Mouse (Mus musculus) stomach, embryonic 14.5 days (tissue): ENCODE measurements around the gene Apoe. TPM values are rescaled to one million over a fixed set of nuclear protein-coding genes. Genes with fewer than 3 reads are reported as not detected.

Experiments
- ATAC-seq: fragments of 200-750 bp; cut with Nextera tagmentation; 2 replicates; pipeline ENCODE4 v1.8.0; 2017; ENCODE audit warnings: low read depth, moderate TSS enrichment; ENCODE audit not compliant: insufficient number of reproducible peaks, insufficient read depth, low FRiP score
- H3K27ac ChIP-seq: fragments of 300-500 bp; sonication (generic); 2 replicates; pipeline ENCODE4 v1.5.1; 2014; ENCODE audit warnings: mild to moderate bottlenecking, low read length, moderate library complexity, mixed read lengths
- H3K27me3 ChIP-seq: fragments of 300-500 bp; sonication (generic); 2 replicates; pipeline ENCODE4 v1.6.1; 2014; ENCODE audit warnings: low read length, control low read depth, mixed read lengths; ENCODE audit not compliant: control insufficient read depth, insufficient read depth
- H3K36me3 ChIP-seq: fragments of 300-500 bp; sonication (generic); 2 replicates; pipeline ENCODE4 v1.6.1; 2014; ENCODE audit warnings: mild to moderate bottlenecking, control low read depth, low read length, moderate library complexity, mixed read lengths; ENCODE audit not compliant: control insufficient read depth, insufficient read depth
- H3K4me1 ChIP-seq: fragments of 300-500 bp; sonication (generic); 2 replicates; pipeline ENCODE4 v1.6.1; 2014; ENCODE audit warnings: low read length, control low read depth, mixed read lengths; ENCODE audit not compliant: control insufficient read depth, insufficient read depth
- H3K4me2 ChIP-seq: fragments of 300-500 bp; sonication (generic); replicated peaks from 2 replicates; pipeline ENCODE4 v1.6.1; 2014; ENCODE audit warnings: low read depth, low read length, control low read depth
- H3K4me3 ChIP-seq: fragments of 300-500 bp; sonication (generic); 2 replicates; pipeline ENCODE4 v1.5.1; 2014; ENCODE audit warnings: low read depth, low read length, control low read depth
- H3K9ac ChIP-seq: fragments of 300-500 bp; sonication (generic); replicated peaks from 2 replicates; pipeline ENCODE4 v1.6.1; 2014; ENCODE audit warnings: low read depth, mild to moderate bottlenecking, control low read depth, low read length, moderate library complexity, mixed read lengths
- H3K9me3 ChIP-seq: fragments of 300-500 bp; sonication (generic); 2 replicates; pipeline ENCODE4 v1.6.1; 2016; ENCODE audit warnings: low read depth, low read length, control low read depth; ENCODE audit not compliant: control insufficient read depth
- WGBS: fragments of 180-500 bp; shearing (Covaris S2); extraction: QIAGEN DNeasy Blood & Tissue Kit; methylation state at CpG from one replicate; pipeline ENCODE4 v1.1.7; 2014; 5-methylcytosine and 5-hydroxymethylcytosine counted together
- polyA plus RNA-seq: library from polyadenylated mRNA; unstranded; fragments of >200 nt; fragmentation: Nextera tagmentation; extraction: Ambion mirVana; gene quantifications from 2 replicates; pipeline ENCODE4 v1.2.1, GENCODE M21; 2014

The Apoe gene
- polyA plus RNA-seq, 1 experiment from 2014 or later: 291 TPM

DNA sequence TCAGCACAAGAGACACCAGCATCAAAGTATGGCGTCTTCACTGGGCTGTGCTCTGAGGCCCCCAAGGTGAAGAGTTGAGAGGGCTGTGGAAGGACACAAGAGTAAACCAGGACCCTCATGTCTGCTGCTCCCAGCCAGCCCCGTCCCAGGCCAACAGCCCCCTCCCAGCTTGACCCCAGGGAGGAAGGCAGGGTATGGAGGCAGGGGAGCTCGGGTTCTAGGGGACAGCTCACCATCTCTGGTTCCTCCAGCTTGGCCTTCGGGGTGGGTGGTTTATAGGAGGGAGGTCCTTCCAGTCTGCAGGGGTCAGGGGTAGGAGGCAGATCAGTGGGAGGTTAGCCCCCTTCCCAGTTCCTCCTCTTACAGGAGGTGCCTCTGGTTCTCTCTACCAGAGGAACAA, 20.2 kb upstream of the Apoe start:
- Histone ChIP-seq H3K4me3 (no peak overlapping the region), H3K27ac (no peak overlapping the region), H3K36me3 (peaks cover 25% of the 10 kb centered on the region), H3K4me1 (peaks cover 12% of the 10 kb centered on the region), H3K9ac (no peak overlapping the region), H3K4me2 (no peak overlapping the region), H3K9me3 (peaks cover 14% of the 10 kb centered on the region), H3K27me3 (no peaks in the 10 kb centered on the region)
- ATAC-seq: no peak
- WGBS: 89% methylated on average over 4 of the region's 4 CpGs

DNA sequence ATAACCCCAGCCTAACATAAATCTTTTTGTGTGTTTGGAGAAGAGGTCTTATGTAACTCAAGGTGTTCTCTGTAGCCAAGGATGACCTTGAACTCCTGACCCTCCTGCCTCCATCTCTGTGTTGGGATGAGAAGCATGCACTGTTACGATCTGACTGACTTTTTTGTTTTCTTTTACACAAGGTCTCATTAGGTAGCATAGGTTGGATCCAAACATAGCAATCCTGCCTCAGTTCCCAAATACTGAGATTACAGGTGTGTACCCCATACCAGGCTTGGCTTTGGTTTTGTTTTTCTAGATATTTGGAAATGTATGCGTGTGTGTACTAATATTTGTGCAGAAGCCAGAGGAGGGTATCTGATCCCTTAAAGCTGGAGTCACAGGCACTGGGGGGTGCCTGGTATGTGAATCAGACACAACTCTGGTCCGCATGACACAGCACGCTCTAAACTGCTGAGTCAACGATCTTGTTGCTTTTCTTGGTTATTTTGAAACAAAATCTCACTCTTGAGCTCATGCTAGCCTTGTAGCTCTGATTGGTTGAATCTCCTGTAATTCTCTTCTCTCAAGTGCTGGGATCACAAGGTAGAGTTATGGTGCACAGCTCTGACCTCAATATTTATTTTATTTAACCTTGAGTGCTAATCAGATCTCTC, 19.4 kb upstream of the Apoe start:
- WGBS: 94% methylated on average over 5 of the region's 5 CpGs
- Histone ChIP-seq H3K36me3 (peaks cover 21% of the 10 kb centered on the region), H3K27ac (no peak overlapping the region), H3K4me1 (peaks cover 14% of the 10 kb centered on the region), H3K9ac (no peak overlapping the region), H3K4me2 (no peak overlapping the region), H3K9me3 (peaks cover 14% of the 10 kb centered on the region), H3K4me3 (no peak overlapping the region), H3K27me3 (no peaks in the 10 kb centered on the region)
- no peak for ATAC-seq

DNA sequence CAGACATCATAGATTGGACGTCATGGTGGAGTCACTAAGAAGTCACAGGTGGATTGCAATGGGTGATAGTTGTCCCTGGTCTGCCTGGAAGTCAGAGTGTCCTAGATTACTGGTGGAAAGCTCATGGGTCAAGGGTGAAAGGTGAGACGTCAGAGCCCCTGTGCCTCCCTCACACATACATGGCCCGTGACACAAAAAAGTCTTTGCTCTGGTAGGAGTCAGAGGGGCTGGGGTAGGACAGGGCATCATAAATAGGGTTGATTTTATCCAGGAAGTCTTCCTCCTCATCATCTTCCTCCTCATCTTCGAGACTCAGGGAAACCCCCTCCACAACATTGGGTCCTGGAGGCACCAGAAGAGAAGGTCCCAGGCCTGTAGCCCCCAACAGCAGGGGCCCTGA, 18.4 kb upstream of the Apoe start:
- H3K27me3 ChIP-seq: no peaks in the 10 kb centered on the region
- 82% methylated on average over 4 of the region's 4 CpGs for WGBS

DNA sequence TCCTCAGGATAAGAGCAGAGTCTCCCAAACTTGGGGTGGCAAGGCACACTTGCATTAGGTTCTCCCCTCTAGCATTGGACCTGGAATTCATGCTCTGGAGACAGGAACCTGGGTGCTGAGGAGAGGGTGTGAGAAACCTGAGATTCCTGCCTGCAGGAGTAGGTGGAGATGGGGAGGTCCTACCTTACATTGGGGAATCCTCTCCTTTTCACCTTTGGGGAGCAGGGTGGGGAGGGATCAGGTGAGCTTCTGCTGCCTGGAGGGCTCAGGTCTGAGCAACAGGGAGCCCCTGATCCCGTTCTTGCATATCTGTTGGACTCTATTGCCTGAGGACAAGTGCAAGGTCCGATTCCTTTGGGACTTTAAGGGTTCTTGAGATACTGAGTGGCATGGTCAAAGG, 17.8 kb upstream of the Apoe start:
- H3K27ac ChIP-seq: no peak overlapping the region
- no peak overlapping the region for H3K9ac ChIP-seq
- H3K9me3 ChIP-seq: peaks cover 13% of the 10 kb centered on the region
- ATAC-seq: no peak
- H3K4me2 ChIP-seq: peak overlapping the region; percentile 64; the same call in 1 of the 2 replicates
- H3K4me3 ChIP-seq: no peak overlapping the region
- peaks cover 35% of the 10 kb centered on the region for H3K36me3 ChIP-seq
- 80% methylated on average over 2 of the region's 2 CpGs for WGBS
- peaks cover 14% of the 10 kb centered on the region for H3K4me1 ChIP-seq
- H3K27me3 ChIP-seq: no peaks in the 10 kb centered on the region

More for the DNA sequence above, 18.4 kb upstream of the Apoe start:
- no peak for ATAC-seq
- Histone ChIP-seq H3K9ac (no peak overlapping the region), H3K4me3 (no peak overlapping the region), H3K4me1 (peaks cover 14% of the 10 kb centered on the region), H3K4me2 (no peak overlapping the region), H3K27ac (no peak overlapping the region), H3K9me3 (peaks cover 14% of the 10 kb centered on the region), H3K36me3 (peaks cover 30% of the 10 kb centered on the region)

DNA sequence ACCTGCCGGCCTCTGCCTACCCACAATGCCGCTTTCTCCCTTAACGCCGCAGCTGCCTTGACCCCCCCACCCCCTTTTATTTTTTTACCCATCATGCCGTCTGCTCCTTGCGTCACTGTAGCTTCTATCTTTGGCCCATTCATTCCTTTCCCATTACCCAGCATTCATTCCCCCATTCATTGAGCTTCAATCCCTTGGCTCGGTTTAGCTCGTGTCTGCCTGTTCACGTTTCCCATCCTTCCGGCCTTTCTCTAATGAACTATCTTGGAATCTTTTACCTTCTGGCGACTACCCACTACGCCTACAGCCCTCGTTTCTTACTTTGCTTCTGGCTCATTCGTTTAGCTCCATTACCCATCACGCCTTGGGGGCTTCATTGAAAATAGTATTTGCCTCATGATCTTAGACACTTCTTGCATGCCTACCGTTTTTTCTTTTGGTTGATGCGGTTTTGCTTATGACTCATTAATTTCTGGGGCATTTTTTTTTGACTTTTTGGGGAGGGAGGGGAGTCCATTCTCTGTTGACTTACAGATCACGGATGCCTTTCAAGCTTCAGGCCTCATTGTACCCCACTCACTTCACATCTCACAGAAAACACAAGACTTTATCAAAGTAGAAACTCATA, 17.2 kb upstream of the Apoe start:
- Histone ChIP-seq H3K36me3 (peaks cover 40% of the 10 kb centered on the region), H3K4me1 (peaks cover 14% of the 10 kb centered on the region), H3K27me3 (no peaks in the 10 kb centered on the region), H3K27ac (peak overlapping the region; percentile 77), H3K4me3 (peak overlapping the region; percentile 27), H3K9ac (no peak overlapping the region), H3K9me3 (peaks cover 7% of the 10 kb centered on the region), H3K4me2 (peak overlapping the region; percentile 64)
- no peak for ATAC-seq
- WGBS: 9% methylated on average over 18 of the region's 18 CpGs

DNA sequence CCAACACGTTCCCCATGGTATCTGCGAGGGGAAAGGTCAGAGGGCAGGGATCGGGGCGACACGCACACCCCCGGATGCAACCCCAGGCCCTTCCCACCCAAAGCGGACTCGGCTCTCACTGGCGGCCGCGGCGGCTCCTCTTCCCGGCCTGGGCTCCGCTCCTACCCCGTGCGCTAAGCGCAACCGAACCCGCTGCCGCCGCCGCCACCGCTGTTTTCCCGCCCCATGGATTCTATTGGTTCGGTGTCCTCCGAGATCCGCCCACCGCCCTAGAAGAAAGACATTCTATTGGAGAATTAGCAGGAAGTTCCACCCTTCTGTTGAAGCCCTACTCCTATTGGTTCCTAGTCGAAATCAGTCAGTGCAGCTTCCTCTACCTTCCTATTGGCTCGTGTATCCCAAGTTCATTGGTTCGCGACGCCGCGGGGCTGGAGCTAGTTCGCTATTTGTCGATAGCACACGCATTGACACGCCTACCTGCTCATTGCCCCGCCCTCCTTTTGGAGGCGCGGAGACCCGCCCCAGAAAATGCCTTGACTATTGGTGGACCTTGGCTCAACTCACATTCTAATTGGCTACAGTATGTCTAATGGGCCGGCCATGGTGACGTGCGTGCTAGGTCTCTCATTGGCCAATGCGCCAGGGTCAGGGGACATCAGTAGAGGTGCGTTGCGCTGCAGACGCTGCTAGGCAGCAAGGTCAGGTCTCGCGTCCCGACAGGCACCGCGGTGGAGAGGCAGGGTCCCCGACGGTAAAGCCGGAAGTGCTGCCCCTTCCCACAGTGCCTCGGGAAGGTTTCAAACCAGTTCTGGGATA, 16.5 kb upstream of the Apoe start, which contains the start of gene Tomm40:
TSS of gene Tomm40 (minus strand) at position 200 of the 816 bp plus-strand sequence.
- Histone ChIP-seq H3K9ac (peak within 1 kb of the TSS; percentile 94), H3K9me3 (no peaks in the 10 kb centered on the region), H3K27me3 (no peaks in the 10 kb centered on the region), H3K4me1 (peaks cover 14% of the 10 kb centered on the region), H3K4me2 (peak within 1 kb of the TSS; percentile 89), H3K4me3 (peak within 1 kb of the TSS; percentile 99), H3K36me3 (peaks cover 43% of the 10 kb centered on the region), H3K27ac (peak within 1 kb of the TSS; percentile 77)
- under 1% methylated on average over 58 of the region's 59 CpGs for WGBS
- ATAC-seq: peak; percentile 98

DNA sequence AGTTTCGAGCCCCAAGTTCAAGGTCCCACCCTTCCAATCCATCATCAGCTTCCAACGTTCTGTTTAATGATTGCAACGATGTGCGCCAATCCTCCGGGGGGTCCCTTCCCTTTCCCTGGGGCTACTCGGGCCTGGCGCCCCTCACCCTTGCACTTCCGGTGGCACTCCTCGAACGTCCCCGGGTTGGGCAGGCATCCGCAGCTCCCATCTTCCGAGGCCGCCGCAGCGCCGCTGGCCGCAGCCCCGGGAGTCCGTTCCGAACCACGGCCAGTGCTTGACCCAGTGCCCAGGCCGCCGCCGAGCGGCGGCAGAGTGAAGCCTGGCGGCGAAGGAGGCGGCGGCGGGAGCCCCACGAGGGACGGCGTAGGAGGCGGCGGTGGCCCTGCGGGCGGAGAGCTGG, 15.8 kb upstream of the Apoe start:
- no peaks in the 10 kb centered on the region for H3K27me3 ChIP-seq
- peak overlapping the region; percentile 89 for H3K4me2 ChIP-seq
- no peak for ATAC-seq
- H3K9ac ChIP-seq: peak overlapping the region; percentile 94
- H3K27ac ChIP-seq: peak overlapping the region; percentile 75
- H3K4me1 ChIP-seq: peaks cover 14% of the 10 kb centered on the region
- WGBS: under 1% methylated on average over 39 of the region's 39 CpGs
- H3K4me3 ChIP-seq: peak overlapping the region; percentile 99
- no peaks in the 10 kb centered on the region for H3K9me3 ChIP-seq
- peaks cover 47% of the 10 kb centered on the region for H3K36me3 ChIP-seq

- Histone ChIP-seq H3K4me3 (no peak overlapping the region), H3K4me2 (no peak overlapping the region), H3K27ac (no peak overlapping the region), H3K4me1 (peaks cover 14% of the 10 kb centered on the region), H3K9me3 (no peaks in the 10 kb centered on the region), H3K36me3 (peaks cover 50% of the 10 kb centered on the region), H3K27me3 (no peaks in the 10 kb centered on the region), H3K9ac (no peak overlapping the region)
- 88% methylated on average over 9 of the region's 9 CpGs for WGBS
- ATAC-seq: no peak
These were observed 14.6 kb upstream of the Apoe start for GRCm38 (mm10) chr7:19713598-19713997.
